Mouse (Mus musculus) limb, embryonic 11.5 days (tissue): ENCODE data around the gene Igf2. TPM values are rescaled to one million over a fixed set of nuclear protein-coding genes. Genes with fewer than 3 reads are reported as not detected.
A peak's percentile ranks its signal among the peaks of the same experiment; 100 is the strongest.

Experiments used
- ATAC-seq: fragments of 200-750 bp; cut with Nextera tagmentation; 2 replicates; pipeline ENCODE4 v1.8.0; 2017; ENCODE audit warnings: low read depth; ENCODE audit not compliant: insufficient number of reproducible peaks, low FRiP score, low TSS enrichment
- DNase-seq: peaks from one replicate; pipeline ENCODE4 v3.0.0-alpha.2; 2015; ENCODE audit warnings: low spot score
- H3K27ac ChIP-seq: fragments of 300-500 bp; sonication (generic); replicated peaks from 2 replicates; pipeline ENCODE4 v1.5.1; 2014; ENCODE audit warnings: low read depth, mild to moderate bottlenecking, low read length
- H3K27me3 ChIP-seq: fragments of 300-500 bp; sonication (generic); 2 replicates; pipeline ENCODE4 v1.6.1; 2014; ENCODE audit warnings: mild to moderate bottlenecking, low read length, mixed read lengths; ENCODE audit not compliant: control insufficient read depth, insufficient read depth
- H3K36me3 ChIP-seq: fragments of 300-500 bp; sonication (generic); 2 replicates; pipeline ENCODE4 v1.6.1; 2014; ENCODE audit warnings: mild to moderate bottlenecking, low read length, moderate library complexity, mixed read lengths; ENCODE audit not compliant: control insufficient read depth, insufficient read depth
- H3K4me1 ChIP-seq: fragments of 300-500 bp; sonication (generic); 2 replicates; pipeline ENCODE4 v1.6.1; 2014; ENCODE audit warnings: low read length, mixed read lengths; ENCODE audit not compliant: control insufficient read depth, insufficient read depth
- H3K4me2 ChIP-seq: fragments of 300-500 bp; sonication (generic); 2 replicates; pipeline ENCODE4 v1.6.1; 2014; ENCODE audit warnings: low read depth, mild to moderate bottlenecking, moderate library complexity; ENCODE audit not compliant: severe bottlenecking
- H3K4me3 ChIP-seq: fragments of 300-500 bp; sonication (generic); 2 replicates; pipeline ENCODE4 v1.5.1; 2014; ENCODE audit warnings: low read depth, low read length
- H3K9ac ChIP-seq: fragments of 300-500 bp; sonication (generic); 2 replicates; pipeline ENCODE4 v1.6.1; 2014; ENCODE audit warnings: mild to moderate bottlenecking, low read length
- H3K9me3 ChIP-seq: fragments of 300-500 bp; sonication (generic); 2 replicates; pipeline ENCODE4 v1.6.1; 2016; ENCODE audit warnings: low read length; ENCODE audit not compliant: control insufficient read depth
- WGBS: fragments of 180-500 bp; shearing (Covaris S2); extraction: QIAGEN DNeasy Blood & Tissue Kit; methylation state at CpG from one replicate; pipeline ENCODE4 v1.1.7; 2014; 5-methylcytosine and 5-hydroxymethylcytosine counted together
- microRNA counts: library from miRNA; unstranded; fragments of <30 nt; microRNA quantifications from one replicate; lab custom pipeline; 2016
- microRNA-seq: library from miRNA; unstranded; fragments of <30 nt; microRNA quantifications from one replicate; pipeline ENCODE4, GENCODE M21; 2016
- polyA plus RNA-seq: library from polyadenylated mRNA; unstranded; fragments of >200 nt; fragmentation: Nextera tagmentation; extraction: Ambion mirVana; gene quantifications from 2 replicates; pipeline ENCODE4 v1.2.1, GENCODE M21; 2014

Igf2 gene
- polyA plus RNA-seq, 1 experiment from 2014 or later: 852 TPM

DNA sequence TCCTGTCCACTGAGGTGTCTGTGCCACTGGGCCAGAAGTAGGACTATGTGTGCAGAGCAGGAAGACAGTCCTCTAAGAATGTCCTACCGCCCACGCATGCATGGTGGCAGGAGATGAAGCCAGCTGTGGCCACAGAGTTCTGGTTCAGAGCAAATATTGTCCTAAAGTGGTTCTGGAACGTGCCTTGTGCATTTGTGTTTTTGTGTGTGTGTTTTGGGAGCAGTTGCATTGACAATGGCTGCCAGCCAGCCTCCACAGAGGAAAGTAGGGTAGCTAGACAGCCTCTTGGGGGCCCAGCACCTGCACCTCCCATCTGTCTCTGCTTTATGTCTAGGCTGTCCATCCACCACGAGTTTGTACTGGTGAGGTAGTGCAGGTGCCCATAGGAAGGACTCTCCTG is 44.4 kb downstream of the Igf2 start:
- H3K9ac ChIP-seq: no peak overlapping the region
- no peak for DNase-seq
- H3K4me2 ChIP-seq: no peak overlapping the region
- 77% methylated on average over 4 of the region's 4 CpGs for WGBS
- ATAC-seq: no peak
- H3K4me1 ChIP-seq: no peaks in the 10 kb centered on the region
- no peak overlapping the region for H3K27ac ChIP-seq
- no peaks in the 10 kb centered on the region for H3K9me3 ChIP-seq
- no peaks in the 10 kb centered on the region for H3K27me3 ChIP-seq
- no peak overlapping the region for H3K4me3 ChIP-seq
- H3K36me3 ChIP-seq: no peaks in the 10 kb centered on the region

DNA sequence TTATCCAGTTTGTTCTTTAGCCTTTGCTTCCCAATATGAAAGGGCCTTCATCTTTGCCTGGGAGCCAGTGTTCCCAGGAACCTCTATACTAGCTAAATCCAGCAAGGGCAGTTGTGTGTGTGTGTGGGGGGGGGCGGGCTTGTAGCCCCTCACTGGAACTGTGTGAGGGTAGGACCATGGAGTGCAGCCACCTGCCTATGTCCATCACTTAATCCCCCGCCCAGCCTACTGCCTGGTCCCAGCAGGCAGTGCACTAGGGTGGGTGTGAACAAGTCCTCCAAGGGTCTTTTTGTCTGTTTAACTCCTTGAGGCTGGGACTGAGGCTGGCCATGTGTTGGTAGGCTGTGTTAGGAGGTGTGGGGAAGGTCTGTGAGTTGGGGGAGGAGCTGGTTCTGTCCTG is 53.5 kb downstream of the Igf2 start:
- Histone ChIP-seq H3K36me3 (no peaks in the 10 kb centered on the region), H3K9ac (no peak overlapping the region), H3K4me1 (peaks cover 22% of the 10 kb centered on the region), H3K4me2 (no peak overlapping the region), H3K27ac (no peak overlapping the region), H3K4me3 (no peak overlapping the region), H3K9me3 (no peaks in the 10 kb centered on the region), H3K27me3 (no peaks in the 10 kb centered on the region)
- no peak for DNase-seq
- WGBS: 65% methylated on average over 2 of the region's 2 CpGs
- ATAC-seq: 0 out of 2 replicates have a peak, but pooled peaks have one; percentile 5

DNA sequence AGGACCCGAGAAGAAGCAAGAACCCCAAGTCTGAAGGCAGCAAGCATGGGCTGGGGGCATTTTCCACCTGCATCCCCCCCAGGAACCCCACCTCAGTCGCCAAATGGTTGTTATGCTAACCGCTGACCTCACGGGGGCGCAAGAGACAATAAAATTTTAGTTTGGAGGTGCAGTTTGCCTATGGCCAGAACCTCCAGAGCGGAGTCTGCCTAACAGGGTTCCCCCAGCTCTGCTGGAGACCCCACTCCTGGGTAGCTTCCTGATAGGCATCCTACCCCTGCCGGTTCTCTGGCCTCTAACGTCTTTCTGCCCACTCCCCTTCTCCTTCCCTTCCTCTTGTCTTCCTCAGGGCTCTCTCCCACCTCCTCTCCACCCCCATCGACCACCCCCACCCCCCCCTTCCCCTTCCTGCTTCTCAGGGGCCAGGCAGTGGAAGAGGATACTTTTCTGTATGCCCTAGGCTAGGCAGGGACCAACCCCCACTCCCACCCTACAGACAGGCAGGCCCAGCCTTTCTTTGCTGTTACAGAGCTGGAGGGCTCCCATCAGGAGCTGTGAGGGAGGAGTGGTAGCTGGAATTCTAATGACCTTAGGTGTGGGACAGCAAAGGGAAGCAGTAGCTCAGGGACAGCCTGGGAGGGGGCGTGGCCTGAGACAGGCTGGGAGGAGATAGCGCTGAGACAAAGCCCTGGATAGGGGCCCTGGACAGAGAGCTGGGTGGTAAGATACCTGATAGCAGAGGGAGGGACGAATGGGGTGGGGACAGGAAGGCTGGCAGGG is 55.8 kb downstream of the Igf2 start:
- H3K4me3 ChIP-seq: no peak overlapping the region
- peaks cover 22% of the 10 kb centered on the region for H3K4me1 ChIP-seq
- peak overlapping the region; percentile 39 for H3K4me2 ChIP-seq
- peak overlapping the region; percentile 45 for H3K9ac ChIP-seq
- WGBS: under 1% methylated on average over 12 of the region's 12 CpGs
- DNase-seq (peak; percentile 90), ATAC-seq (peak; percentile 88)
- H3K9me3 ChIP-seq: no peaks in the 10 kb centered on the region
- peak overlapping the region; percentile 95 for H3K27ac ChIP-seq
- no peaks in the 10 kb centered on the region for H3K36me3 ChIP-seq
- no peaks in the 10 kb centered on the region for H3K27me3 ChIP-seq

DNA sequence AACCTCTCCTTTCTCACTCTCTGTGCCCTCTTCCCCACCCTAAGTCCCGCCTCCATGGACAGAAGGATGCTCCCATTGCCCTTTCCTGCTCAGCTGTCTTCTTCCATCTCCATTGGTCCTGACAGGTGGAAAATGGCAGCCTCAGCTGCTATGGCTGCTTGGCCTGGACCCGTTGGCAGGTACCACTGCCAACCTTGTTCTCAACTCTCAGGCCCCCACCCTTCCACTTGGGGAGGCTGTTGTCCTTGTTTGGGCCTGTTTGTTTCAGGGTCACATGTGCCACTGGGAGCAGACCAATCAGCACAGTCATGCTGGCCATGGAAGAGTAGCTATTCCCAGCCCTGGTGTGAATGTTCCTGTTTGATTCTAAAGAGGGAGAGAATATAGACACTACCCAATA is 65.7 kb downstream of the Igf2 start:
- no peaks in the 10 kb centered on the region for H3K9me3 ChIP-seq
- H3K4me1 ChIP-seq: peaks cover 9% of the 10 kb centered on the region
- H3K9ac ChIP-seq: no peak overlapping the region
- H3K36me3 ChIP-seq: no peaks in the 10 kb centered on the region
- WGBS: 98% methylated on average over 2 of the region's 2 CpGs
- no peak for ATAC-seq
- no peak overlapping the region for H3K27ac ChIP-seq
- H3K27me3 ChIP-seq: no peaks in the 10 kb centered on the region
- no peak overlapping the region for H3K4me3 ChIP-seq
- H3K4me2 ChIP-seq: no peak overlapping the region
- DNase-seq: no peak

MicroRNA genes within 50 kb of the gene (microRNA counts, 519-probe panel; counts per million panel counts)
- 3,474 counts per million, percentile 46 among the panel's probes with 10 or more counts for microRNA mmu-miR-483 (lab: Ali Mortazavi, UCI)

Small RNAs within 50 kb of the gene (microRNA-seq; reads per million reads assigned to microRNA genes)
- 7,237 reads per million, percentile 93 among the genes with 10 or more reads in this experiment for gene Mir483

Other genes with a start within 250 kb of the Igf2 start
- 0.62 TPM in 1 of 2 replicates, not detected in the other for gene Syt8, start 232.0 kb downstream of the Igf2 start, polyA plus RNA-seq
- 7.0 and 10.3 TPM in 2 replicates for gene Tnni2, start 225.0 kb downstream of the Igf2 start, polyA plus RNA-seq
- 22.8 and 23.3 TPM in 2 replicates for gene Lsp1, start 206.0 kb downstream of the Igf2 start, polyA plus RNA-seq
- 8.0 and 10.8 TPM in 2 replicates for gene Tnnt3, start 168.0 kb downstream of the Igf2 start, polyA plus RNA-seq
- 17.8 and 19.7 TPM in 2 replicates for gene Mrpl23, start 134.1 kb downstream of the Igf2 start, polyA plus RNA-seq
- gene Gm49394, start 3.1 kb upstream of the Igf2 start, polyA plus RNA-seq: 0.10 TPM in 1 of 2 replicates, not detected in the other
- gene Ins2, start 76.6 kb upstream of the Igf2 start, polyA plus RNA-seq: not detected in 2 replicates